Mouse (Mus musculus) gastrocnemius, postnatal 4 days (tissue): ENCODE results near the gene Kiss1. TPM values are rescaled to one million over a fixed set of nuclear protein-coding genes. Genes with fewer than 3 reads are reported as not detected.
A peak's percentile ranks its signal among the peaks of the same experiment; 100 is the strongest.
"Not testable (repeated sequence)": the region's sequence is repeated elsewhere in the genome, so short reads cannot be mapped to it uniquely, and the experiment has no call there.

ENCODE experiments used
- DNase-seq, 2 experiments: peaks; one replicate each; pipeline ENCODE4 v3.0.0; 2021 to 2022; ENCODE audit warnings: low spot score in 2 of 2, mixed read lengths in 2 of 2
- total RNA-seq, 2 experiments: library from RNA; stranded (reverse); gene quantifications; 2 replicates each; pipeline ENCODE4 v1.2.3; 2021

Kiss1 gene
- total RNA-seq, 2 experiments from 2014 or later = not detected

- DNase-seq = no peak
Measured at GRCm38 (mm10) chr1:133316577-133316976, 5.1 kb upstream of the Kiss1 start.

- DNase-seq = no peak
Measured at GRCm38 (mm10) chr1:133317149-133317548, 4.5 kb upstream of the Kiss1 start.

- DNase-seq = no peak
Measured at GRCm38 (mm10) chr1:133323333-133323732, 1.7 kb downstream of the Kiss1 start.

- DNase-seq = no peak
Measured at GRCm38 (mm10) chr1:133325951-133326350, 4.3 kb downstream of the Kiss1 start.

GRCm38 (mm10) chr1:133327094-133327493 lies 5.4 kb downstream of the Kiss1 start:
- DNase-seq = no peak

- DNase-seq = no peak
Measured at GRCm38 (mm10) chr1:133328299-133328795, 6.7 kb downstream of the Kiss1 start.

- no peak for DNase-seq
Measured at GRCm38 (mm10) chr1:133328896-133329637, 7.4 kb downstream of the Kiss1 start.

GRCm38 (mm10) chr1:133329638-133329964 lies 7.9 kb downstream of the Kiss1 start:
- DNase-seq = no peak

- DNase-seq = no peak
Measured at GRCm38 (mm10) chr1:133331142-133331541, 9.5 kb downstream of the Kiss1 start.

GRCm38 (mm10) chr1:133332656-133333430 lies 11.2 kb downstream of the Kiss1 start:
- no peak for DNase-seq

- DNase-seq = no peak
Measured at GRCm38 (mm10) chr1:133333937-133334336, 12.3 kb downstream of the Kiss1 start.

GRCm38 (mm10) chr1:133340403-133340802 lies 18.7 kb downstream of the Kiss1 start:
- DNase-seq = not testable (repeated sequence)

GRCm38 (mm10) chr1:133344357-133344756 lies 22.7 kb downstream of the Kiss1 start:
- DNase-seq = no peak

- DNase-seq = peak in 1 of 2 experiments; percentile 23
Measured at GRCm38 (mm10) chr1:133346531-133346930, 24.9 kb downstream of the Kiss1 start.

GRCm38 (mm10) chr1:133347226-133347625 lies 25.6 kb downstream of the Kiss1 start:
- DNase-seq = no peak

GRCm38 (mm10) chr1:133347693-133348520 lies 26.2 kb downstream of the Kiss1 start:
- DNase-seq = peak in 1 of 2 experiments; percentile 7

- no peak for DNase-seq
Measured at GRCm38 (mm10) chr1:133350210-133350609, 28.5 kb downstream of the Kiss1 start, which contains the start of gene Ren1. Gene Ren1 (plus strand): TSS chr1:133350510.

- DNase-seq = no peak
Measured at GRCm38 (mm10) chr1:133351762-133352161, 30.1 kb downstream of the Kiss1 start.

- DNase-seq = peak in 1 of 2 experiments; percentile 47
Measured at GRCm38 (mm10) chr1:133353371-133353809, 31.7 kb downstream of the Kiss1 start.

- DNase-seq = no peak
Measured at GRCm38 (mm10) chr1:133355469-133355868, 33.8 kb downstream of the Kiss1 start.

- DNase-seq = no peak
Measured at GRCm38 (mm10) chr1:133355912-133356311, 34.2 kb downstream of the Kiss1 start.
